Mouse (Mus musculus) splenic B cell, adult 2 months (primary cell): ENCODE measurements around the gene Gm18596.
"Not testable (repeated sequence)": the region's sequence is repeated elsewhere in the genome, so short reads cannot be mapped to it uniquely, and the experiment has no call there.

Experiments
- DNase-seq: peaks from one replicate; pipeline ENCODE4 v3.0.0-alpha.2; 2011; ENCODE audit warnings: low read depth, low spot score
- H3K27me3 ChIP-seq: 2 replicates; pipeline ENCODE4 v1.6.1; 2012; ENCODE audit warnings: mild to moderate bottlenecking, low read length, moderate library complexity, mixed read lengths; ENCODE audit not compliant: control insufficient read depth, poor library complexity, insufficient read depth, severe bottlenecking
- H3K36me3 ChIP-seq: 2 replicates; pipeline ENCODE4 v1.6.1; 2012; ENCODE audit warnings: mild to moderate bottlenecking, low read length, moderate library complexity, mixed read lengths; ENCODE audit not compliant: control insufficient read depth, poor library complexity, insufficient read depth, severe bottlenecking

Gm18596 gene

GRCm38 (mm10) chr10:77741924-77742688 lies at the start of gene Gm18596:
TSS of gene Gm18596 (minus strand) at chr10:77742638.
- not testable (repeated sequence) for H3K36me3 ChIP-seq, H3K27me3 ChIP-seq, DNase-seq

- Histone ChIP-seq H3K36me3 (no peaks in the 10 kb centered on the region), H3K27me3 (no peaks in the 10 kb centered on the region)
- no peak for DNase-seq
Observed at GRCm38 (mm10) chr10:77788621-77789020, 46.2 kb upstream of the Gm18596 start.

- H3K36me3 ChIP-seq, H3K27me3 ChIP-seq, DNase-seq: not testable (repeated sequence)
Observed at GRCm38 (mm10) chr10:77787876-77788275, 45.4 kb upstream of the Gm18596 start, which contains the start of gene Gm7137. TSS of gene Gm7137 (minus strand) at chr10:77788200.

- not testable (repeated sequence) for H3K36me3 ChIP-seq, DNase-seq, H3K27me3 ChIP-seq
Observed at GRCm38 (mm10) chr10:77783396-77783795, 41.0 kb upstream of the Gm18596 start.

GRCm38 (mm10) chr10:77782442-77782841 lies 40.0 kb upstream of the Gm18596 start, which contains the start of gene Gm3250:
TSS of gene Gm3250 (minus strand) at chr10:77782542.
- not testable (repeated sequence) for H3K36me3 ChIP-seq, H3K27me3 ChIP-seq, DNase-seq

- not testable (repeated sequence) for H3K27me3 ChIP-seq, DNase-seq, H3K36me3 ChIP-seq
Observed at GRCm38 (mm10) chr10:77776844-77777243, 34.4 kb upstream of the Gm18596 start, which contains the start of gene Gm7138. TSS of gene Gm7138 (minus strand) at chr10:77776944.

- not testable (repeated sequence) for DNase-seq, H3K36me3 ChIP-seq, H3K27me3 ChIP-seq
Observed at GRCm38 (mm10) chr10:77772142-77772541, 29.7 kb upstream of the Gm18596 start.

- DNase-seq, H3K36me3 ChIP-seq, H3K27me3 ChIP-seq: not testable (repeated sequence)
Observed at GRCm38 (mm10) chr10:77771225-77771624, 28.8 kb upstream of the Gm18596 start, which contains the start of gene Gm3238. TSS of gene Gm3238 (minus strand) at chr10:77771325.

GRCm38 (mm10) chr10:77769727-77770126 lies 27.3 kb upstream of the Gm18596 start:
- DNase-seq = no peak
- no peaks in the 10 kb centered on the region for H3K36me3 ChIP-seq
- no peaks in the 10 kb centered on the region for H3K27me3 ChIP-seq

GRCm38 (mm10) chr10:77759582-77759981 lies 17.1 kb upstream of the Gm18596 start, which contains the start of gene Gm3233:
TSS of gene Gm3233 (minus strand) at chr10:77759682.
- not testable (repeated sequence) for DNase-seq, H3K27me3 ChIP-seq, H3K36me3 ChIP-seq

GRCm38 (mm10) chr10:77753448-77753847 lies 11.0 kb upstream of the Gm18596 start:
- Histone ChIP-seq H3K27me3 (no peaks in the 10 kb centered on the region), H3K36me3 (no peaks in the 10 kb centered on the region)
- peak; percentile 13 for DNase-seq

- peak; percentile 15 for DNase-seq
- H3K36me3 ChIP-seq, H3K27me3 ChIP-seq: not testable (repeated sequence)
Observed at GRCm38 (mm10) chr10:77752312-77752711, 9.9 kb upstream of the Gm18596 start.

- not testable (repeated sequence) for H3K36me3 ChIP-seq, H3K27me3 ChIP-seq, DNase-seq
Observed at GRCm38 (mm10) chr10:77751254-77751653, 8.8 kb upstream of the Gm18596 start, which contains the start of gene Gm9736. TSS of gene Gm9736 (minus strand) at chr10:77751354.

- DNase-seq, H3K27me3 ChIP-seq: not testable (repeated sequence)
Observed at GRCm38 (mm10) chr10:77750686-77751085, 8.2 kb upstream of the Gm18596 start.

GRCm38 (mm10) chr10:77738929-77739328 lies 3.5 kb downstream of the Gm18596 start:
- no peak for DNase-seq
- H3K36me3 ChIP-seq = no peaks in the 10 kb centered on the region
- H3K27me3 ChIP-seq = no peaks in the 10 kb centered on the region

More at GRCm38 (mm10) chr10:77750686-77751085, 8.2 kb upstream of the Gm18596 start:
- not testable (repeated sequence) for H3K36me3 ChIP-seq
